Mouse (Mus musculus): Measurements from ENCODE around the gene Zfr.

DNA sequence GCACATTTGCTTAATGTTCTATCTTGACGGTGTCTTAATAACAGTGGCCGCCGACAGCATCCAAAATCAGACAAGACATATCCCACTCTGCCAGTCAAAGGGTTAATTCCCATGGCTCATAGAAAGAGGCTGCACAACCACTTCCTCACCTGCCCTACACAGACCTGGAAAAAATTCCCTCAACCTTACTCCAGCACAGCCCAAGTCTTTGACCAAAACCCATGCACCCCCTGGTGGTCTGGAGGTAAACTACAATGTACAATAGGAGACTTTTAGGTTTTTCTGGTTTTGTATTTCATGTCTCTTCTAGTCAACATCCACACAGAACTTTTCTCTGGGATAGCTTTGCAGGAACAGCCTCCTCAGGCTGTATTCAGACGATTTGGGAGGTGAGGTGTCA is 32.8 kb upstream of the Zfr start:
- no peak for TF ChIP-seq GATA1 (IDR thresholded peaks at IDR 0.05; ENCODE audit: borderline replicate concordance, low read length)
- no peak for TF ChIP-seq FLI1 (IDR thresholded peaks at IDR 0.05; ENCODE audit: low read length)

Measured in megakaryocyte, embryonic 14.5 days (primary cell).